Mouse (Mus musculus) ES-Bruce4 (cell line): ENCODE results near the gene 2610301B20Rik. TPM values are rescaled to one million over a fixed set of nuclear protein-coding genes. Genes with fewer than 3 reads are reported as not detected.

ENCODE experiments used
- H3K27ac ChIP-seq: 2 replicates; pipeline ENCODE4 v1.5.1; 2012; ENCODE audit warnings: low read length, inconsistent platforms; ENCODE audit not compliant: insufficient read depth
- H3K27me3 ChIP-seq: 2 replicates; pipeline ENCODE4 v1.6.1; 2012; ENCODE audit warnings: mild to moderate bottlenecking, low read length, inconsistent platforms; ENCODE audit not compliant: control insufficient read depth, poor library complexity, insufficient read depth, severe bottlenecking
- H3K36me3 ChIP-seq: 2 replicates; pipeline ENCODE4 v1.6.1; 2012; ENCODE audit warnings: inconsistent platforms, mild to moderate bottlenecking, low read length, moderate library complexity; ENCODE audit not compliant: control insufficient read depth, poor library complexity, insufficient read depth, severe bottlenecking
- H3K4me1 ChIP-seq: one replicate; pipeline ENCODE4 v1.8.1; 2011; ENCODE audit warnings: low read length; ENCODE audit not compliant: control insufficient read depth, insufficient read depth
- H3K4me3 ChIP-seq: 2 replicates; pipeline ENCODE4 v1.5.1; 2011; ENCODE audit warnings: low read depth, mild to moderate bottlenecking, low read length
- H3K9ac ChIP-seq: 2 replicates; pipeline ENCODE4 v1.6.1; 2012; ENCODE audit warnings: low read depth, mild to moderate bottlenecking, inconsistent platforms; ENCODE audit not compliant: poor library complexity, severe bottlenecking
- H3K9me3 ChIP-seq: replicated peaks from 2 replicates; pipeline ENCODE4 v1.6.1; 2012; ENCODE audit warnings: mild to moderate bottlenecking, low read length, inconsistent platforms; ENCODE audit not compliant: control insufficient read depth, poor library complexity, insufficient read depth, severe bottlenecking
- CTCF ChIP-seq: IDR thresholded peaks from one replicate; pipeline ENCODE4 v1.8.1; 2011; ENCODE audit warnings: low read depth, low read length
- EP300 ChIP-seq: IDR thresholded peaks from 2 replicates; pipeline ENCODE4 v1.6.1; 2011; ENCODE audit warnings: low read depth, low read length; ENCODE audit not compliant: insufficient read depth
- POLR2A ChIP-seq: IDR thresholded peaks from one replicate; pipeline ENCODE4 v1.8.1; 2011; ENCODE audit warnings: low read length; ENCODE audit not compliant: insufficient read depth
- polyA plus RNA-seq: library from polyadenylated mRNA; stranded (reverse); fragments of >200 nt; gene quantifications from 2 replicates; pipeline ENCODE4 v1.2.4, GENCODE M21; 2011; ENCODE audit warnings: low read depth; ENCODE audit not compliant: missing spikeins, insufficient read depth, insufficient read length

The 2610301B20Rik gene
- polyA plus RNA-seq, 1 experiment: 16.9 TPM

- H3K27ac ChIP-seq: no peak overlapping the region
- peak overlapping the region; percentile 67; the same call in 1 of the 2 replicates for H3K4me3 ChIP-seq
- no peaks in the 10 kb centered on the region for H3K27me3 ChIP-seq
- TF ChIP-seq CTCF: no peak
- TF ChIP-seq EP300: no peak
- TF ChIP-seq POLR2A: no peak
- H3K4me1 ChIP-seq: no peaks in the 10 kb centered on the region
- no peaks in the 10 kb centered on the region for H3K36me3 ChIP-seq
- peaks cover 13% of the 10 kb centered on the region for H3K9me3 ChIP-seq
- H3K9ac ChIP-seq: peak overlapping the region; percentile 90
Observed at GRCm38 (mm10) chr4:10872685-10873539, 1.4 kb upstream of the 2610301B20Rik start.

DNA sequence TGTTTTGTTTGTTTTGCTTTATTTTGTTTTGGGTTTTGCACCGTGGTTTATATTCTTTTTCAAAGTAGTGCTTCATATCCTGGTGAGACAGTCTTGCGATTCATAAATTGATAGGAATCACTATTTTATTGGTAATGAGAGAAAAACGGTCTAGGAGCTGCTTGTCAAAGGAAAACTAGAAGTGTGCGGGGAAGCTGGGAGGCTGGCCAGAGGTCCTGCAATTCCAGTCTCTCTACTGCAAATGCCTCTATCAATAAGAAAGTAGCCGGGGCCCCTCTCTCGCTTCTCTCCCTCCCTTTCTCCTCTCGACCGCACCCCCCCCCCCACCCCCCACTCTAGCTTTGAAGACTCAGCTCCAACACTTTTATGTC, 764 bp upstream of the 2610301B20Rik start:
- no peak overlapping the region for H3K27ac ChIP-seq
- peak overlapping the region; percentile 67 for H3K4me3 ChIP-seq
- no peaks in the 10 kb centered on the region for H3K4me1 ChIP-seq
- H3K36me3 ChIP-seq: no peaks in the 10 kb centered on the region
- peaks cover 13% of the 10 kb centered on the region for H3K9me3 ChIP-seq
- peak overlapping the region; percentile 90 for H3K9ac ChIP-seq
- no peaks in the 10 kb centered on the region for H3K27me3 ChIP-seq
- TF ChIP-seq EP300 (no peak), CTCF (no peak), POLR2A (no peak)

DNA sequence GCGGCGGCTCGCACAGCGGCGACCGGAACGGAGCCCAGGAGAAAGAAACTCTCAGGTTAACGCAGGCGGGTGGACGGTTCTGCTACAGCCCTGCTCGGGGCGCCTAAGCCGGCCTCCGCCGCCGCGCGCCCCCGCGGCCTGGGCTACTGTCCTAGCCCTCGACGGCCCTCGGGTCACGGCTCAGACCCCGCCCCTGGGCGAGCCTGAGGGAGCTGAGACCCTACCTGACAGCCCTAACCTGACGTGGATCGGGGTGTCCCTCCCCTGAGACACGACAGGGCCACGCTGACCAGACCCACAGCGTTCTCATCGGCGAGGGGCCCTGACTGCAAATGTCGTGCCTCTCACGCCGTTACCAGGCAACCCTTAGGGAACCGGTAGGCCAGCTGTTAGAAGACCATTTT, 422 bp downstream of the 2610301B20Rik start:
- Histone ChIP-seq H3K4me1 (no peaks in the 10 kb centered on the region), H3K36me3 (no peaks in the 10 kb centered on the region), H3K4me3 (peak overlapping the region; percentile 67), H3K9me3 (peaks cover 13% of the 10 kb centered on the region), H3K27me3 (no peaks in the 10 kb centered on the region), H3K9ac (peak overlapping the region; percentile 90), H3K27ac (0 out of 2 replicates have a peak overlapping the region, but pooled peaks have one; percentile 6)
- no peak for TF ChIP-seq EP300

GRCm38 (mm10) chr4:10875407-10875806, 1.1 kb downstream of the 2610301B20Rik start:
- H3K27me3 ChIP-seq: no peaks in the 10 kb centered on the region
- H3K36me3 ChIP-seq: no peaks in the 10 kb centered on the region
- H3K9me3 ChIP-seq: peaks cover 13% of the 10 kb centered on the region
- H3K27ac ChIP-seq: no peak overlapping the region
- H3K4me3 ChIP-seq: peak overlapping the region; percentile 27; the same call in 1 of the 2 replicates
- no peaks in the 10 kb centered on the region for H3K4me1 ChIP-seq
- TF ChIP-seq POLR2A (no peak), CTCF (no peak), EP300 (no peak)
- H3K9ac ChIP-seq: peak overlapping the region; percentile 90; the same call in 1 of the 2 replicates

DNA sequence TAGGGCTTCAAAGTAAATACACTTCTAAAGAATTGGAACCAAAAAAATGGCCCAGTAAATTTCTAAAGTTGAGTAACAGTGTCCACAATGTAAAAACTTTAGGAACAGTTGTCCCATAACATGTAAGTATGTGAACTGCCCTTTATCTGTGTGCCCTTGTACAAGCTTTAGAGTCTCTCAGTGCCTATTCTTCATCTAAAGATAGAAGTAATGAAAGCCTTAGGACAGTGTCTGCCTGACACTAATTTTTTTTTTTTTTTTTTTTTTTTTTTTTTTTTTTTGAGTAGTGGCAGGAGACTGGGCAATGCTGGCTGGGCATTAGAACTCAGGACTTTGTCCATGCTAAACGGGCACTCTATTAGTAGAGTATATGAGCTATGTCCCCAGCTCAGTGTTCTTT, 2.8 kb downstream of the 2610301B20Rik start:
- Histone ChIP-seq H3K9ac (no peak overlapping the region), H3K27me3 (no peaks in the 10 kb centered on the region)

GRCm38 (mm10) chr4:10883740-10884408, 9.6 kb downstream of the 2610301B20Rik start:
- H3K9me3 ChIP-seq: peaks cover 2% of the 10 kb centered on the region; the same call in 1 of the 2 replicates
- no peaks in the 10 kb centered on the region for H3K27me3 ChIP-seq
- TF ChIP-seq CTCF: no peak
- no peak for TF ChIP-seq EP300
- no peak for TF ChIP-seq POLR2A
- H3K4me3 ChIP-seq: no peak overlapping the region
- H3K9ac ChIP-seq: no peak overlapping the region
- no peak overlapping the region for H3K27ac ChIP-seq
- no peaks in the 10 kb centered on the region; the same call in 1 of the 2 replicates for H3K36me3 ChIP-seq
- H3K4me1 ChIP-seq: no peaks in the 10 kb centered on the region

More for the DNA sequence above, 2.8 kb downstream of the 2610301B20Rik start:
- Histone ChIP-seq H3K36me3 (no peaks in the 10 kb centered on the region), H3K4me3 (no peak overlapping the region), H3K27ac (no peak overlapping the region), H3K4me1 (no peaks in the 10 kb centered on the region), H3K9me3 (peaks cover 6% of the 10 kb centered on the region; the same call in 1 of the 2 replicates)
- no peak for TF ChIP-seq CTCF
- TF ChIP-seq POLR2A: no peak
- no peak for TF ChIP-seq EP300
